Mouse (Mus musculus): ENCODE results near the gene Eif1.
"Not testable (repeated sequence)": the region's sequence is repeated elsewhere in the genome, so short reads cannot be mapped to it uniquely, and the experiment has no call there.

The Eif1 gene

GRCm38 (mm10) chr11:100312096-100312679 is 7.5 kb upstream of the Eif1 start:
- DNase-seq (ENCODE audit: low spot score), result no peak

- DNase-seq (ENCODE audit: low spot score), result no peak
These were observed 6.3 kb upstream of the Eif1 start for GRCm38 (mm10) chr11:100313424-100313823.

- DNase-seq (ENCODE audit: low spot score), result no peak
These were observed 4.2 kb upstream of the Eif1 start for GRCm38 (mm10) chr11:100315439-100315838.

GRCm38 (mm10) chr11:100317826-100318380 is 1.8 kb upstream of the Eif1 start:
- DNase-seq (ENCODE audit: low spot score), result no peak

- no peak for DNase-seq (ENCODE audit: low spot score)
These were observed 895 bp upstream of the Eif1 start for GRCm38 (mm10) chr11:100318529-100319451.

- peak; percentile 86 for DNase-seq (ENCODE audit: low spot score)
These were observed 516 bp downstream of the Eif1 start for GRCm38 (mm10) chr11:100320172-100320630.

GRCm38 (mm10) chr11:100320701-100321410 is 1.2 kb downstream of the Eif1 start:
- not testable (repeated sequence) for DNase-seq (ENCODE audit: low spot score)

GRCm38 (mm10) chr11:100321479-100322305 is 2.0 kb downstream of the Eif1 start:
- DNase-seq (ENCODE audit: low spot score), result not testable (repeated sequence)

GRCm38 (mm10) chr11:100322591-100323258 is 3.0 kb downstream of the Eif1 start:
- DNase-seq (ENCODE audit: low spot score), result no peak

GRCm38 (mm10) chr11:100323578-100323977 is 3.9 kb downstream of the Eif1 start:
- DNase-seq (ENCODE audit: low spot score), result peak; percentile 41

- no peak for DNase-seq (ENCODE audit: low spot score)
These were observed 5.5 kb downstream of the Eif1 start for GRCm38 (mm10) chr11:100325062-100325629.

- DNase-seq (ENCODE audit: low spot score), result no peak
These were observed 7.6 kb downstream of the Eif1 start for GRCm38 (mm10) chr11:100327316-100327715.

GRCm38 (mm10) chr11:100327761-100328160 is 8.1 kb downstream of the Eif1 start:
- no peak for DNase-seq (ENCODE audit: low spot score)

GRCm38 (mm10) chr11:100330235-100330634 is 10.6 kb downstream of the Eif1 start:
- no peak for DNase-seq (ENCODE audit: low spot score)

- not testable (repeated sequence) for DNase-seq (ENCODE audit: low spot score)
These were observed 11.2 kb downstream of the Eif1 start for GRCm38 (mm10) chr11:100330816-100331375.

- no peak for DNase-seq (ENCODE audit: low spot score)
These were observed 13.3 kb downstream of the Eif1 start for GRCm38 (mm10) chr11:100332766-100333515.

- no peak for DNase-seq (ENCODE audit: low spot score)
These were observed 14.3 kb downstream of the Eif1 start, which contains the start of gene Gast for GRCm38 (mm10) chr11:100333944-100334457. Gene Gast (plus strand): TSS chr11:100334407.

GRCm38 (mm10) chr11:100335731-100336130 is 16.0 kb downstream of the Eif1 start:
- DNase-seq (ENCODE audit: low spot score), result no peak

GRCm38 (mm10) chr11:100344269-100344668 is 24.6 kb downstream of the Eif1 start:
- no peak for DNase-seq (ENCODE audit: low spot score)

Data from layer of hippocampus, adult 9-10 months (tissue).